Mouse (Mus musculus): ENCODE measurements at regions not wholly inside any gene's neighbourhood (a gene's known extent, or its start where the extent isn't known, plus 50 kb on each side); places are given as distances from the start of the nearest gene placed in this dataset.

DNA sequence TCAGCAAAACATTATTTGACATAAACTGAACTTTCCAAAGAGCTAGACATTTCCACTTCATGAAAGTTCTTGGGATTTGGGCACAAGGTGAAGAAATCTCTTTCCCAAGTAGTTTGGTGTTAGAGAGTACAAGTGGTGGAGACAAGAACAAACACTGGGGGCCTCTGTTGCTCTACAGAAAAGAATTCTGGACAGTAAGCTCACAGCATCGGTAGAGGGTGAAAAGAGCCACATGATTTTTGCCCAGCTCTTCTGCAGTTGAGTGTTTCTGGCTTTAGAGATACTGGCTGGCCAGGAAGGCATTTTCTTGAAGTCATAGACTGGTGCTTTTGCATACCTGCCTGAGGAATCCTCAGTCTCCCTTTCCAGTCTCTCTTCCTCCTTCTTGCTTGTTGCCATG lies 127.8 kb downstream of the Stk31 start:
- no peak for ATAC-seq

DNA sequence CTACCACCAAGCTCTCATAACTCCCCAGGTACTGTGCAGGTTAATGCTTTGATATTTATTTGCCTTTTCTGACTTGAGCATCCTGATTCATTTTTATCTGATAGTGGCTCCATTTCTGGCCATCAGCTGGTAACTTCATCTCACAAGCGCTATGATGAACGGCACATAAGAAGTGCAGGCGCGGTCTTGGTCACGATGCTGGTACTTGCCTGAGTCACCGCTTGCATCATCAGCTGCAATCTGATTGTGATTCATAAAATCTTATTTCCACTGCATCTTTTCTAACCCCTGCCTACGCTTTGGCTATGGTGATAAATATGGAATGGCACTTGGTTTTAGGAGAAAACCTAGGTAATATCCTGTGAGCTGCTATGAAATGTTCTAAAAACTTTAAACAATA lies 128.3 kb downstream of the Stk31 start:
- ATAC-seq = no peak

DNA sequence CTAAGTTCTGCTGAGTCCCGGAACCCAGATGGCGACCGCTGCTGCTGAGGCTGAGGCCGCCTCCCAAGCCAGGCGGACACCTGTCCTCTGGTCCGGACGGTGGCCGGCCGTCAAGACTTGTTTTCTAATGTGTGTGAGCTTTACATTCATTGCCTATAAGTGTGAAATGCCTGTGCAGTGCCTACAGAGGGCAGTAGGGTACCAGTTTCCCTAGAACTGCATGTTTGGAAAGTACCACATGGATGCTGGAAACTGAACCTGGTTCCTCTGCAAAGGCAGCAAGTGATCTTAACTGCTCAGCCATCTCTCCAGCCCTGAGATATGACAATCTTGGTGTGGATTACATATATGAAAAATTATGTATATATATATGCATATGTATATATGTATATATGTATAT lies 138.6 kb downstream of the Stk31 start:
- ATAC-seq = no peak

DNA sequence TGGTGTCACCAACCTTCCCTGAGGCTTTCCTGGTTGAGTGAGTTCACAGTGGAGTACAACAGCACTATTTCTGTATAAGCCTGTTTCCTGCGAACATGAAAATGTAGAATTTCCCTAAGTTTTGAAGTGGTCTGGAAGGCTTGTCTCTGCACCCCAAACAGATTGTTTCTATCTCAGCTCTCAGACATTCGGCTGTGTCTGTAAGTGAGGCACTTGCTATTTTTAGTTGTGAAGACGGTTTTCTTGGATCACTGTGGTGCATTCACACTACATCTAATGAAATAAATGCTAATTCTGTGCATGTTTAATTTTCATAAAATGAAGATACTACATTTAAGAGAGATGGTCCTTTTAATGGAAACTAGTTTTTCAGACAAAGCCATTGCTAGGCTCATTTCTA lies 139.1 kb downstream of the Stk31 start:
- no peak for ATAC-seq

- no peak for ATAC-seq
These were observed 149.5 kb downstream of the Stk31 start for GRCm38 (mm10) chr6:49544946-49545345.

GRCm38 (mm10) chr6:49555069-49555468 lies 159.7 kb downstream of the Stk31 start:
- ATAC-seq = no peak

GRCm38 (mm10) chr6:49558508-49558907 lies 163.1 kb downstream of the Stk31 start:
- ATAC-seq = no peak

GRCm38 (mm10) chr6:49559112-49559511 lies 163.7 kb downstream of the Stk31 start:
- no peak for ATAC-seq

DNA sequence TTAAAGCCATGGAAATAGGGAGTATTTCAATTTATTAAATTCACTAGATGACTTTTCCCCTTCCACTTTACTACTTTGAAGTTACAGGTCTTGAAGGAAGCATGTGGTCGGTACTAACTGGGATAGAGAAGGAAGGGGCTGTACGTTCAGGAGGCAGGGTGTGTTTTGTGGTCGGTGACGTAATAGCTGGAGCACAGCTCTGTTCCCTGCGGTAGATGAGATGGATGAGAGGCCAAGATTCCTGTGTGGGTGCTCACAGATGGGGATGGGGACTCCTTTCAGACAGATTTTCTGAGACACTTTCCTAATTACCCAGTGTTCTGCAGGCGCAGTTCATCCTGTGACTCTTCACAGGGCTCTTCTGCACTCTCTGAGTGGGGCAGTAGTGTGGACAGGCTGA lies 182.9 kb downstream of the Stk31 start:
- ATAC-seq = no peak

- no peak for ATAC-seq
These were observed 184.3 kb downstream of the Stk31 start for GRCm38 (mm10) chr6:49579691-49580090.

GRCm38 (mm10) chr6:49582040-49582707 lies 186.8 kb downstream of the Stk31 start:
- ATAC-seq = no peak

GRCm38 (mm10) chr6:49586553-49586952 lies 191.1 kb downstream of the Stk31 start:
- ATAC-seq = peak; percentile 94

DNA sequence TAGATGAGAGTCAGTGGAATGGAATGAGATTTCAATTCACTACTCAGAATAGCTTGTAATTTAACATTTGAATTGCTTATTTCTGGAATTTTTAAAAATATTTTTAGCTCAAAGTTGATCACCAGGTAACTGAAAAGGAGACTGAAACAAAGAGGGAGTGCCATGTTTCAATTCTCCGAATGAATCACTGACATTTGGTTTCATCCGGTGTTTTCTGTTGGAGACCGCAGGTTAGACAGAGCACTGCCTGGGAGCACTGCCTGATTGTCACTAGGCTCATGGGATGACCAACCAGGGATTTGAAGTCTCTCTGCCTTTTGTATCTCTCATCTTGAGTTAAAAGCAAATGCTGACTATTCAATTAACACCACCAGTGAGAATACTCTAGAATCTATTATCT lies 193.3 kb downstream of the Stk31 start:
- no peak for ATAC-seq

- ATAC-seq = no peak
These were observed 195.7 kb downstream of the Stk31 start for GRCm38 (mm10) chr6:49590927-49591631.

- no peak for ATAC-seq
These were observed 196.2 kb downstream of the Stk31 start for GRCm38 (mm10) chr6:49591632-49592000.

DNA sequence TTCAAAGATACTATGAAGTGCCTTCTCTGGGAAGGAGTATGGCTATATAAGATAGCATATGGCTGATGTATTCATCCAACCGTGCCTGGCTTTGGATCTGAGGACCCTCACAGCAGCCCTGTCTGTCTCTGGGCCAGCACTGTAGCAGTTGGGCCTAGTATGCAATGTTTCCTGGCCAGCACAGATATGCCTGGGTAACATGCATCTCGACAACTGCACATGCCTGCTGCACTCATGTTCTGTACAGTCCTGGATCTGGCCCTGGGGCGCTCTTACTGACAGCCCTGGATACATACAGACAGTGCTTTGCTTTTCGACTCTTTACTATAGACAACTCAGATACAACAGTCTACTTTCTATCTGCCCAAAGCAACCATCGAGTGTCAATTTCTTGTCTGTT lies 197.3 kb downstream of the Stk31 start:
- no peak for ATAC-seq

GRCm38 (mm10) chr6:49603201-49603600 lies 207.8 kb downstream of the Stk31 start:
- no peak for ATAC-seq

- no peak for ATAC-seq
These were observed 208.4 kb downstream of the Stk31 start for GRCm38 (mm10) chr6:49603844-49604243.

DNA sequence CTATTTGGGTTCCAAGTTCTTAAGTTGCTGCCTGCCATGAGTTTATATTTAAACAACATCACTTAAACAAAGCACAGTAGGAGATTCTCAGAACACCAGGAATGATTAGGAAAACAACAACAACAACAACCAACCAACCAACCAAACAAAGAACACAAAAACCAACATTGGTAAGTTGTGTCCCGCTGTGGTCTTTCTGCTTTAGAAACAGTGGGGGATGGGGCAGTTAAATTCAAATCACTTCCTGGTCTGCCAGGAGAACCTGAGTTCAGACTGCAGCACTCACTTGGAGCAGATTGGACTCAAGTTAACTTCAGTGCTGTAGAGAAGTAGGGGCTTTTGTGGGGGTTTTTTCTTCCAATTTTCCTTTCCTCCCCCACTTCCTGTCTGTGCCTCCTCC lies 210.6 kb downstream of the Stk31 start:
- ATAC-seq = no peak

- ATAC-seq = no peak
These were observed 211.3 kb downstream of the Stk31 start for GRCm38 (mm10) chr6:49606626-49607158.

DNA sequence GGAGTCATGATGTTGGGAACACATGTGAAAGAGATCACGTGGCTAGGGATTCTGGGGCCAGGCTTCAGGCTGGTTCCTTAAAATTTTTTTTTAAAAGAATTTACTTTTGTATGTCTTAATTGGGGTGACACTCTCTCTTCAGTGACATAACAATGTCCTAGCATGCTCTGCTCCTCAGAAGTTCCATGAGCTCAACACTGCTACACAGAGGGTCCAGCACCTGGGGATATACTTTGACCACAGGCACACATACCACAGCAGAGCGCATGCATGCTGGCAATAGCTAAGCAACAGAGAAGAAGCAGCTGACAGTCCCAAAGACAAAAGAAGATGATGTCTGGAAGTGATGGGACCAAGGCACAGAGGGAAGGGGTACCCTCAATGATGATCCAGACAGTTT lies 198.4 kb upstream of the Npy start:
- no peak for ATAC-seq

DNA sequence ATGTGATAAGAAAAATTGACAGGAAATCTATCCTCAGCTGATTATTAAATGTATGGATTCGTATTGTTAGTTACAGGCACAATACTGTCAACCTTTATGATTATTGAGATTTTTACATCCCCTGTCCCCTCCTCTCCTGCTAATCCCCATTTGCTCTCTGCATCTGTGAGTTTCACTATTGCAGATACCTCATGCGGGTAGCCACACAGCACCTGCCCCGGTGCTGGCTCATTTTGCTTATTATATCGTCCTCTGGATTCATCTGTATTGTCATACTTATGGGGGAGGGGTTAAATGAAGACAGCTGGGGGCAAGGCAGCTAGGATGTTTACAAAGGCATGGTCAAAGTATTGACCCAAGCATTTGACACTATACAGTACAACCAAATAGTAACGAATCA lies 197.9 kb upstream of the Npy start:
- no peak for ATAC-seq

- no peak for ATAC-seq
These were observed 188.9 kb upstream of the Npy start for GRCm38 (mm10) chr6:49633470-49634095.

GRCm38 (mm10) chr6:49637654-49638053 lies 184.9 kb upstream of the Npy start:
- no peak for ATAC-seq

Data from inflammation-experienced regulatory T-cells, adult 6 months (primary cell).